Mouse (Mus musculus) left cerebral cortex, postnatal 36 days (tissue): ENCODE results near the gene Spcs2. TPM values are rescaled to one million over a fixed set of nuclear protein-coding genes. Genes with fewer than 3 reads are reported as not detected.

Experiments
- DNase-seq, 2 experiments: peaks; one replicate each; pipeline ENCODE4 v3.0.0; 2021 to 2022; ENCODE audit warnings: low spot score in 2 of 2, mixed read lengths in 1 of 2
- intact Hi-C: fragments of 180-260 bp; cut with DNase I; formaldehyde crosslinking; loops from one replicate; pipeline ENCODE4 v1.15.1; 2025
- total RNA-seq, 2 experiments: library from RNA; stranded (reverse); gene quantifications; 2 replicates each; pipeline ENCODE4 v1.2.3; 2021

The Spcs2 gene
- 10 to 100 TPM; 85.6 to 90.2 TPM for total RNA-seq

DNA sequence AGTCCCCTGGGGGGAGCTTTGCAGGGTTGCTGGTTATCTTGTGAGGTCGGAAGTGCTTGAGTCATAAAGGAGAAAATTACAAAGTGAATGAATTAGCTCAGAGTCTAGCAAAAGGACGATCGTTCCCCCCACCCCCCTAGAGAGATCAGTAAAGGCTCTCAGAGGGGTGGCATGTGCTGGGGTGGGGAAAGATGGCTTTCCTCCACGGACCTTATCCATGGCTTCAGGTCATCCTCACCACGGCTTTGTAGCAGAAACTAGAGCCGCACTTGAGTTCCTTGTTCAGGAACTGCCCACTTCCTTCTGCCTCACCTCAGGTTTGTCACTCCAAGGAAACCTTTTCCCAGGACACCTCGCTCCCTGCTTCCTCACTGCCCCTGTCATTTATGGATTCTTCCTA is at the start of gene Spcs2:
Gene Spcs2 (minus strand): TSS at position 101 of the 400 bp plus-strand sequence.
- intact Hi-C loops, result loop anchor here (10.0 kb wide), 1 partner anchor 379 kb away; the partner anchor contains the start of gene Rps3
- no peak for DNase-seq

DNA sequence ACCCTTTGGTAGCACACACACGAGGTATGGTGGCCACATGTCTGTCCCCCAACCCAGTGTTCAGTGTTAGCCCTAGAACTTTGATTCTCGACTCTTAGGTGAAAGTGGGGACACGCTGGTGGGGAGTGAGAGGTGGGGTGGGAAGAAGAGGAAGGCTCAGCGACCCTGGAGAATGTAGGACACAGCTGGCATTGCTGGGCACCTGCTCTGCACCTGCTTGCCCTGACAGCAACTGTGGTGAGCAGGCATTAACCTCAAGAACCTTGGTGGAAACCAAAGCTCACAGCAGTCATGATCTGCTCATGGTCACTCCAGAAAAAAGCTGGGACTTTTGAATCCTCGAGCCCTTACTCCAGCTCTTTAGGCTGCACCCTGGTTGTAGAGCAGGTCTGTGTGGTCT is 47.8 kb upstream of the Spcs2 start:
- intact Hi-C loops, result no loop called here
- no peak for DNase-seq

DNA sequence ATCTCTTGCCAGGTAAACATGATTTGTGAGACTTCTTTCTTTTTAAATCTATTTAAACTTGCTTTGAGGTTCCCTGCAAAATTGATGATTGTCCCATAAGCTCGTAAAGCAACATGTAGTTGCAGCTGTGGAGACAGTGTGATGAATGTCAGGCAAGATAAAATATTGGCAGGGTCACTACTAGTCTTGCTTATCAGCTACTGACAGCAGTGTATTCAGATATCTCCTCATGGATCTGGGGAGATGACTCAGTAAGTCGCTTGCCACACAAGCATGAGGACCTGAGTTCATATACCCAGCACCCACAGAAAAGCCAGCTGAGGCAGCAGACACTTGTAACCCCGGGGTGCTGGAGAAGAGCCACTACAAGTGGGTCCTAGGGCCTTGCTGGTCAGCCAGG is 44.2 kb upstream of the Spcs2 start:
- intact Hi-C loops, result no loop called here
- DNase-seq, result no peak

GRCm38 (mm10) chr7:99906346-99906745 is 43.1 kb upstream of the Spcs2 start:
- no peak for DNase-seq
- intact Hi-C loops, result no loop called here

DNA sequence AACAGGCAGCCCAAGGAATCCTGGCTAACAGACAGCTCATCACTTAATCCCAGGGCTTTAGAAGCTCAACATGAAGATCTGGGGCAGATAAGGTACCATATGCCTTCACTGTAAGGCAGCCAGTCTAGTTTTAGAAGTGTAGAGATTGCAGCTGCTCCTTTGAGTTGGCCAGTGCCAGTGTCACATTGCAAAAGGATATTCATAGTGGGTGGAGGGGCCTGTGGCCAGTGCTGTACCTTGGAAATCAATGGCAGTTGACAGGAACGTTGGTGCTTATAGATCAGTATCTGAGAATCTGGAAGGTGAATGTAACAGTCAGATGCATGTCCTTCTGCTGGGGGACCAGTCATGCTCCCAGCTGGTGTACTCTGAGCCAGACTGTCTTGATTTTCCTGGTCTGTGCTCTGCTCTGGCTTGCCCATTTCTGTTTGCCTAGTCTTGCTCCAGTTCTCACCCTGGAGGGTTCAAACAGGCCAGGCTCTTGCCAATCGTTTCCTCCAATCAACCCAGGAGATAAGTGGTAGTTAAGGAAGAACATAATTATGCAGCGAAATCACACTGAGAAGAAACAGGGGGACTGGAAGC is 41.3 kb upstream of the Spcs2 start:
- intact Hi-C loops, result no loop called here
- DNase-seq, result no peak

GRCm38 (mm10) chr7:99902918-99903665 is 39.8 kb upstream of the Spcs2 start:
- no peak for DNase-seq
- intact Hi-C loops, result no loop called here

GRCm38 (mm10) chr7:99902208-99902607 is 38.9 kb upstream of the Spcs2 start:
- DNase-seq, result peak; percentile 43 to 47
- intact Hi-C loops, result no loop called here

- intact Hi-C loops, result no loop called here
Observed at GRCm38 (mm10) chr7:99896905-99897304, 33.6 kb upstream of the Spcs2 start.

DNA sequence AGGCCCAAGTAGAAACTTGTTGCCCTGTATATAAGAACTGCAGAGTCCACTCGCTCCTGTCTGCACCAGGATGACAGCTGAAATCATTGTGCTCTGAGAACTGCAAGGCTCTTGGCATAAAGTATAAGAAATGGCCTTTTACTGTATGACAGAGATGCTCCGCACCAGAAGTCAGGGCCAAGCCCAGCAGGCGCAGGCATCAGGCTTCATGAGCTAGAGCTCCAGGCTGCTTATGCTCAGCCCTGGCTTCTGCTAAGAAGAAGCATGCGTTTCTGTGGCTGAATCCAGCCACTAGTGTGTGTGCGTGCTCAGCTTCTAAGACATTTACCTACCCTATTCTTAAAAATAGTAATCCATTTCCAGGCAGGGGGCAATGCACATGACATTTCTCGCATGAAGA is 31.2 kb upstream of the Spcs2 start:
- no peak for DNase-seq
- intact Hi-C loops, result no loop called here

More at GRCm38 (mm10) chr7:99896905-99897304, 33.6 kb upstream of the Spcs2 start:
- no peak for DNase-seq

- intact Hi-C loops, result no loop called here
- DNase-seq, result no peak
Observed at GRCm38 (mm10) chr7:99893967-99894366, 30.7 kb upstream of the Spcs2 start.

GRCm38 (mm10) chr7:99892351-99892750 is 29.1 kb upstream of the Spcs2 start:
- intact Hi-C loops, result no loop called here
- no peak for DNase-seq

DNA sequence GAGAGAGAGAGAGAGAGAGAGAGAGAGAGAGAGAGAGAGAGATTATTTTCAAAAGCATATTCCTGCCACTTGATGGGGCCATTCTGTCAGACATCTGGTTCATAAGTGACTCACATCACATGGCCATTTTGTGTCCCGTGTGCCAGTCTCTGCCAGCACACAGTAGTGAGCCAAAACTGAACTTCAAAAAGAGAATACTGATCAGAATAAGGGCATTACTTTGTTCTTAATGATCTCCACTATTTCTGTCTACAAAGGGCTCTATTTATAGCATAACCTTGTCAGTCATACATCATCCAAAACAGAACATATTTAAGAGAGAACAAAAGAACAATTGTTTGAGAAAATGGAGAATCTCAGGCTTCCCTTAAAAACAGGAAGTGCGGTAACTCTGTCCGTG is 28.2 kb upstream of the Spcs2 start:
- intact Hi-C loops, result no loop called here
- no peak for DNase-seq

DNA sequence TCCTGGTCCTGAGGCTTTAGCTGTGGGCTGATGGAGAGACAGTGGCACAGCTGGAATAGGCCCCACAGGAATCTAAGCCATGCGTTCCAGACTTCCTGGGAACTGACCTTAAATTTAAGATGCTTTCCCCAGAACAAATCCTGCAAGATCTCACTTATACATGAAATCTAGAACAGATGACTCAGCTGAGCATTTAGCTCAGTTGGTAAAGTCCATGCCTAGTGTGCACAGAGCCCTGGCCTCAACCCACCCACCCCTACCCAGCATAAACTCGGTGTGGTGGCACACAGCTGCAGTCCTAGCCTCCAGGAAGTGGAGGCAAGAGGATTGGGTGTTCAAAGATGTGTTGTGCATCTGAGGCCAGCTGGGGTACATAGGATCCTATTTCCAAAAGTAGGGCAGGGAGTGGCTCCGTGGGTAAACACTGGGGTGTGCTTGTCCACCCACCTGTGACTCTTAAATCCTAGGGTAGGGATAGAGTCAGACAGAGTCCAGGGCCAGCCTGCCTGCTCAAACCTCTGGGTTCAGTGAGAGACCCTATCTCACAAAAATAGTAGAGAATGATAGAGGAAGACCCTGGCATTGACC is 27.0 kb upstream of the Spcs2 start:
- intact Hi-C loops, result no loop called here

GRCm38 (mm10) chr7:99889175-99889880 is 26.1 kb upstream of the Spcs2 start:
- intact Hi-C loops, result no loop called here
- no peak for DNase-seq

More for the DNA sequence above, 27.0 kb upstream of the Spcs2 start:
- no peak for DNase-seq

DNA sequence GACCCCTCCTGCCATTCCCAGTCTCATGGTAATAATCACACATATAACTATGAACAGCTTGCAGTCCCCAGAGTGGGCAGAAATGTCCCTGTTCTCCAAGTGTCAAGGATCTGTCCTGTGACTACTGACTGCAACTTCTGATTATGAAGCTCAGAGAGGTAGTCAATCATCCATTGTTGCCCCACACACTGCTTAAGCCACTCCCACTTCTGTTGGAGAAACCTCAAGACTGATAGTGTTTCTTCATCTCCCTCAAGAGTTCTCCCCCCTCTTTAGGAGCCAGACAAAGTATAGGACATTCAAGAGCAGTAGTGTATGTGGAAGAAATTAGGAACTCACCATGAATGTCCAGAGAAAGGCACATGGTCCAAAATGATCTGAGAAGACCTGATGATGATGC is 24.5 kb upstream of the Spcs2 start:
- DNase-seq, result no peak

DNA sequence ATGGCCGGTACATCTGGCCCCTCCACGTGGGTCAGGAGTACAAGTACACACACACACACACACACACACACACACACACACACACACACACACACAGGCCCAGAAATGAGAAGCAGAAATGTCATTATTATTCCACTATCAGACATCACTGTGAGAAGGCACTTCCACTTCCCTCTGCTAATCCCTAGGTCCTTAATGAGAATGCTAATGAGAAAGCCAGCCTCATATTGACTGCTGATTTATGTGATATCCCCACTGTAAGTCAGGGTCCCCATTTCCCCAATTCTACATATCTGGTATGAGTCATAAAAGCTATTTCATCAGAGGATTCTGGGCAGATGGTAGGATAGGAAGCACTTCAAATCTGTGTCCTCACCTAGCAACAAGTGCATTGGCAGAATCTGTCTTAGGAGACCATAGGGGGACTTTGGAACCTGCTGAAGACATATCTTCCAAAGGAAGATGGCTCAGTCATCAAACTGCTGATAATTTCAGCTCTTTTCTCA is 24.0 kb upstream of the Spcs2 start:
- intact Hi-C loops, result no loop called here
- DNase-seq, result no peak

More for the DNA sequence above, 24.5 kb upstream of the Spcs2 start:
- intact Hi-C loops, result no loop called here

GRCm38 (mm10) chr7:99878254-99878653 is 15.0 kb upstream of the Spcs2 start:
- intact Hi-C loops, result no loop called here
- DNase-seq, result no peak

DNA sequence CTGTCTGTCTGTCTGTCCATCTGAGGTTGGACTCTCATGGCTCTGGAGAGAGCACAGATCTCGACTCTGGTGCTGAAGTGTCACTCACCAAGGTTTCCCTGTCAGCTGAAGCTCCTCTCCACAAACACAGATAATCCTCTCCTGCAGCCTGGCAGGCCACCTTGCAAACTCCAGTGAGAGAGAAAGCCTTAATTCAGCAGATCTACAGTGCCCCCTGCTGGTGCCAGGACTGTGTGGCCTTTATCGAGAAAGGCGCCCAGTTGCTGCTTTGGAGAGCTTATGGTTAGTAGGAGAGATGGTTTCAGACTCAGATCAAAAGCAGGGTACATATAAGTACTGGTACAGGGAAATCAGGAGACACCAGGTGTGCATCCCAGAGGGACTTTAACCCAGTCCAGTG is 13.1 kb upstream of the Spcs2 start:
- peak; percentile 74 to 85 for DNase-seq
- intact Hi-C loops, result loop anchor here (2.0 kb wide), 2 partner anchors 62 to 258 kb away; no protein-coding TSS in a partner anchor

DNA sequence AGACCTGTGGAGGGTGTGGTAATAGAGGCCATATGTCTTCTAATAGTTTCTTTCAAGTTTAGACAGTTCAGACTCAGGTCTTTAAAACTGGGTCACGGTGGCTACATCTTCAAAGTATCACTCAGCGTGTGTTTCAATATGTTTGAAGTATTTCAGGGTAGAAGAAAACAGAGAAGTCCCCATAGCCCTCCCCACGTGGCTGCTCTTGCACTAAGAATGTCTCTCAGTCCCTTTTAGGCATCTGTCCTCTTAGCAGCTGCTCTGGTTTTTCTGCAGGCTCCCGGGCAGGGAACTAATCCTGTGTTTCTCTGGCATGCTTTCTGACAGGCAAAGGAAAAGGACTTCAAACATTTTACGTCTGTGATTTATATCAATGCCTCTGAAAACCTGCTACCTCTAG is 12.6 kb upstream of the Spcs2 start:
- intact Hi-C loops, result loop anchor here (2.0 kb wide), 2 partner anchors 61 to 257 kb away; no protein-coding TSS in a partner anchor
- no peak for DNase-seq

GRCm38 (mm10) chr7:99873965-99874364 is 10.7 kb upstream of the Spcs2 start:
- intact Hi-C loops, result loop anchor here (5.0 kb wide), 1 partner anchor 47 kb away; the partner anchor contains the start of gene Neu3
- no peak for DNase-seq
